ENCODE assay signal across 27 mouse cellular contexts in genomic region chr8:8285876-8286275, GRCm38 (mm10).
"Had no signal": no experiment of that assay in that cellular context is flagged by ENCODE, and none has a peak within 500 bp of the region (broad histone marks: within the 10 kb centered on the region; RNA-seq: fewer than 3 reads in every experiment).

No protein-coding gene starts in this region.

- ATAC-seq: forebrain, embryonic 13.5 days; forebrain, embryonic 14.5 days; forebrain, embryonic 15.5 days; forebrain, embryonic 16.5 days; forebrain, postnatal 0 days had no signal

- H3K9ac ChIP-seq: embryonic facial prominence, embryonic 12.5 days; embryonic facial prominence, embryonic 13.5 days; embryonic facial prominence, embryonic 15.5 days; forebrain, embryonic 12.5 days; forebrain, embryonic 13.5 days; forebrain, embryonic 15.5 days; forebrain, postnatal 0 days had no signal

- H3K27me3 ChIP-seq: embryonic facial prominence, embryonic 12.5 days; embryonic facial prominence, embryonic 13.5 days; embryonic facial prominence, embryonic 15.5 days; forebrain, embryonic 12.5 days; forebrain, embryonic 13.5 days; forebrain, embryonic 15.5 days had no signal

- H3K9me3 ChIP-seq: embryonic facial prominence, embryonic 12.5 days; embryonic facial prominence, embryonic 13.5 days; embryonic facial prominence, embryonic 15.5 days; forebrain, embryonic 10.5 days; forebrain, embryonic 12.5 days; forebrain, embryonic 13.5 days; forebrain, embryonic 15.5 days had no signal

- H3K4me3 ChIP-seq: embryonic facial prominence, embryonic 12.5 days; embryonic facial prominence, embryonic 13.5 days; embryonic facial prominence, embryonic 15.5 days; erythroblast, embryonic 14.5 days; forebrain, embryonic 10.5 days; forebrain, embryonic 12.5 days; forebrain, embryonic 13.5 days; forebrain, embryonic 15.5 days; gastrocnemius, adult 2 months; heart, adult 2 months had no signal

- H3K36me3 ChIP-seq: embryonic facial prominence, embryonic 12.5 days; embryonic facial prominence, embryonic 13.5 days; embryonic facial prominence, embryonic 15.5 days; forebrain, embryonic 10.5 days; forebrain, embryonic 12.5 days; forebrain, embryonic 15.5 days had no signal

- DNase-seq: cerebellum, adult 8-10 months; cerebellum, adult 9-10 months; cerebellum, adult 9-11 months; cerebellum, postnatal 10 days; cerebellum, postnatal 14 days; cerebellum, postnatal 25 days; cerebellum, postnatal 36 days; embryo, embryonic 11 days; forebrain, postnatal 0 days; gastrocnemius, adult 2 months; gastrocnemius, postnatal 10 days; gastrocnemius, postnatal 14 days; gastrocnemius, postnatal 25 days; gastrocnemius, postnatal 36 days; heart, adult 11 months; heart, adult 18-20 months; heart, adult 2 months had no signal

- H3K27ac ChIP-seq: embryonic facial prominence, embryonic 12.5 days; embryonic facial prominence, embryonic 13.5 days; embryonic facial prominence, embryonic 15.5 days; forebrain, embryonic 10.5 days; forebrain, embryonic 12.5 days; forebrain, embryonic 13.5 days; forebrain, embryonic 15.5 days; gastrocnemius, adult 2 months; heart, adult 2 months had no signal

- H3K4me2 ChIP-seq: embryonic facial prominence, embryonic 12.5 days; embryonic facial prominence, embryonic 13.5 days; embryonic facial prominence, embryonic 15.5 days; forebrain, embryonic 12.5 days; forebrain, embryonic 13.5 days; forebrain, embryonic 15.5 days had no signal

- H3K4me1 ChIP-seq: embryonic facial prominence, embryonic 12.5 days; embryonic facial prominence, embryonic 13.5 days; embryonic facial prominence, embryonic 15.5 days; forebrain, embryonic 10.5 days; forebrain, embryonic 12.5 days; forebrain, embryonic 13.5 days; forebrain, embryonic 15.5 days had no signal
